Mouse (Mus musculus) erythroblast, embryonic 14.5 days (primary cell): ENCODE measurements around the gene Fopnl.

Experiments used
- GATA1 ChIP-seq: IDR thresholded peaks from 2 replicates; pipeline ENCODE4 v1.6.1; 2012; ENCODE audit warnings: low read length, inconsistent platforms, mixed read lengths
- TAL1 ChIP-seq: IDR thresholded peaks from 3 replicates; pipeline ENCODE4 v1.6.1; 2012; ENCODE audit warnings: low read length, inconsistent platforms, mixed read lengths

DNA sequence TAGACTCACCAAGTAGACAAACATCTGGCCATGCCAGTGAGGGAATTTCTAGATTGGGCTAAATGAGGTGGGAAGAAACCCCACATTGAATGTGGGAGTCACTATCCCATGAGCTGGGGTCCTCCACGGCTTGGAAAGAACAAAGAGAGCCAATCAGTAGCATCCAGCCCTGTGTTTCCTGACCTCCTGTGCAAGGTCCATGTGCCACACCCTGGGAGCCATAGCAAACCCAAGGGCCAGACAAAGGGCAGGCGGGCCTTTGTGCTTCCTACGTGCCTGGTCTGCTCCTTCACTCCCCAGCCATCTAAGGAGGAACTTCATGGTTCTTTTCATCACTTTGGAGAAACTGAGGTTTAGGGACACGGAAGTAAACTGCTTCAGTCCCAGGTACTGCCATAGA, 64.3 kb downstream of the Fopnl start:
- TF ChIP-seq GATA1 = no peak
- TF ChIP-seq TAL1 = no peak
